Mouse (Mus musculus) megakaryocyte, embryonic 14.5 days (primary cell): ENCODE data around the gene Otud7a. TPM values are rescaled to one million over a fixed set of nuclear protein-coding genes. Genes with fewer than 3 reads are reported as not detected.
A peak's percentile ranks its signal among the peaks of the same experiment; 100 is the strongest.

ENCODE experiments used
- H3K27me3 ChIP-seq: replicated peaks from 2 replicates; pipeline ENCODE3; 2012; ENCODE audit warnings: inconsistent platforms
- H3K36me3 ChIP-seq: replicated peaks from 2 replicates; pipeline ENCODE3; 2012; ENCODE audit warnings: low read length, inconsistent platforms, mixed read lengths
- H3K4me1 ChIP-seq: 2 replicates; pipeline ENCODE4 v1.6.1; 2012; ENCODE audit warnings: inconsistent platforms
- H3K4me3 ChIP-seq: replicated peaks from 2 replicates; pipeline ENCODE3; 2012; ENCODE audit warnings: moderate library complexity, mild to moderate bottlenecking, inconsistent platforms
- H3K9me3 ChIP-seq: 2 replicates; pipeline ENCODE4 v1.6.1; 2012; ENCODE audit warnings: inconsistent platforms
- FLI1 ChIP-seq: IDR thresholded peaks from 2 replicates; pipeline ENCODE4 v1.6.1; 2012; ENCODE audit warnings: low read length, inconsistent platforms, mixed read lengths
- GATA1 ChIP-seq: IDR thresholded peaks from 3 replicates; pipeline ENCODE4 v1.6.1; 2012; ENCODE audit warnings: mixed read lengths, low read length, inconsistent platforms, borderline replicate concordance
- polyA plus RNA-seq: library from polyadenylated mRNA; stranded (reverse); fragments of >175 nt; gene quantifications from 2 replicates; pipeline ENCODE4 v1.2.3, GENCODE M21; 2012; ENCODE audit warnings: low replicate concordance; ENCODE audit not compliant: insufficient read depth

The Otud7a gene
- polyA plus RNA-seq, 1 experiment = not detected

GRCm38 (mm10) chr7:63730012-63730411, 285.5 kb downstream of the Otud7a start:
- no peak for TF ChIP-seq GATA1
- TF ChIP-seq FLI1 = no peak
- Histone ChIP-seq H3K27me3 (peaks cover 6% of the 10 kb centered on the region), H3K4me1 (no peaks in the 10 kb centered on the region), H3K9me3 (no peaks in the 10 kb centered on the region), H3K36me3 (no peaks in the 10 kb centered on the region), H3K4me3 (no peak overlapping the region)

DNA sequence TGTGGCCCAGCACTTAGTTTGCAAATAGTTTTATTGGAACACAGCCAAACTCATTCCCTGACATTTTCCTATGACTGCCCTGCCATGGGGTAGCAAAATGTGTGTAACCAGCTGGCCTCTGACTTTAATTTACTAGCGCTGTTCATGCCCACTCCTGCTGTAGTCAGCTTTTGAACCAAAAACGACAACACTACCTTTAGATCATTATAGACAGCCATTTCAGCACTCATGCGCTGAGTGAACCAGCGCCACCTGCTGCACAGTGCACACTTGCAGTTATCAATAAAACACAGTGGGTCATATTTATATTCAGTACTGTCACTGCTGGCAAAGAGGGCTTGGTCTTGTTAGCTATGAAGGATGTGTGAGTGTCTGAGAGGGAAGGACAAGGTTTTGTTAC, 293.2 kb downstream of the Otud7a start:
- TF ChIP-seq GATA1 (no peak), FLI1 (no peak)
- peaks cover 9% of the 10 kb centered on the region for H3K27me3 ChIP-seq
- no peaks in the 10 kb centered on the region for H3K4me1 ChIP-seq
- no peaks in the 10 kb centered on the region for H3K9me3 ChIP-seq
- H3K36me3 ChIP-seq = no peaks in the 10 kb centered on the region
- H3K4me3 ChIP-seq = no peak overlapping the region

GRCm38 (mm10) chr7:63738142-63738541, 293.6 kb downstream of the Otud7a start:
- no peak overlapping the region for H3K4me3 ChIP-seq
- no peaks in the 10 kb centered on the region for H3K9me3 ChIP-seq
- no peak for TF ChIP-seq FLI1
- TF ChIP-seq GATA1 = no peak
- no peaks in the 10 kb centered on the region for H3K36me3 ChIP-seq
- no peaks in the 10 kb centered on the region for H3K4me1 ChIP-seq
- H3K27me3 ChIP-seq = peaks cover 9% of the 10 kb centered on the region

GRCm38 (mm10) chr7:63743116-63743515, 298.6 kb downstream of the Otud7a start:
- no peak overlapping the region for H3K4me3 ChIP-seq
- H3K36me3 ChIP-seq = no peaks in the 10 kb centered on the region
- H3K9me3 ChIP-seq = peaks cover 12% of the 10 kb centered on the region
- TF ChIP-seq GATA1 (no peak), FLI1 (no peak)
- H3K4me1 ChIP-seq = no peaks in the 10 kb centered on the region
- peaks cover 17% of the 10 kb centered on the region for H3K27me3 ChIP-seq

DNA sequence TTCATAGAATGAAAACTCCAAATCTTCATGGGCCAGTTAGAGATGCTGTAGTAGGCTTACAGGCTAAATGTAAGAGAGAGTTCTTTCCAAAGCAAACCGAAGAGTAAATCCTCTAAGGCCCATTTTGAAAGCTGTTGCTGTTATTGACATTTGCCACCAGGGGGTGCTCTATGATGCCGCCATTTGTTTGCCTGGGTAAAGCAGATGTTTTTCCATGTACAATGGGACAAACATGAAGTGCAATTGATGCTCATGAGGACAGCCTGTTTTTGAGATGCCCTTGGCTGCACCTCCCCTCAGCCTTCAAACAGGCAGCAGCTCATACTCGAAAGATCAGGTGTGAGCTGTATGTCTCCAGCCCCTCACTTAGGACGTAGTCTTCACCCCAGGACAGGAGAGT, 307.5 kb downstream of the Otud7a start:
- Histone ChIP-seq H3K36me3 (no peaks in the 10 kb centered on the region), H3K4me3 (no peak overlapping the region), H3K9me3 (peaks cover 8% of the 10 kb centered on the region; the same call in 1 of the 2 replicates), H3K4me1 (peaks cover 35% of the 10 kb centered on the region), H3K27me3 (peaks cover 49% of the 10 kb centered on the region)
- TF ChIP-seq GATA1 (no peak), FLI1 (no peak)

- Histone ChIP-seq H3K4me1 (peaks cover 46% of the 10 kb centered on the region), H3K4me3 (peak overlapping the region; percentile 76), H3K36me3 (no peaks in the 10 kb centered on the region), H3K27me3 (peaks cover 55% of the 10 kb centered on the region), H3K9me3 (peaks cover 8% of the 10 kb centered on the region; the same call in 1 of the 2 replicates)
- TF ChIP-seq GATA1 (no peak), FLI1 (no peak)
Measured at GRCm38 (mm10) chr7:63753274-63753751, 308.8 kb downstream of the Otud7a start.

- Histone ChIP-seq H3K4me3 (peak overlapping the region; percentile 84), H3K9me3 (peaks cover 8% of the 10 kb centered on the region; the same call in 1 of the 2 replicates), H3K36me3 (no peaks in the 10 kb centered on the region), H3K4me1 (peaks cover 51% of the 10 kb centered on the region), H3K27me3 (peaks cover 70% of the 10 kb centered on the region)
- TF ChIP-seq GATA1 (no peak), FLI1 (no peak)
Measured at GRCm38 (mm10) chr7:63754573-63755475, 310.3 kb downstream of the Otud7a start.

DNA sequence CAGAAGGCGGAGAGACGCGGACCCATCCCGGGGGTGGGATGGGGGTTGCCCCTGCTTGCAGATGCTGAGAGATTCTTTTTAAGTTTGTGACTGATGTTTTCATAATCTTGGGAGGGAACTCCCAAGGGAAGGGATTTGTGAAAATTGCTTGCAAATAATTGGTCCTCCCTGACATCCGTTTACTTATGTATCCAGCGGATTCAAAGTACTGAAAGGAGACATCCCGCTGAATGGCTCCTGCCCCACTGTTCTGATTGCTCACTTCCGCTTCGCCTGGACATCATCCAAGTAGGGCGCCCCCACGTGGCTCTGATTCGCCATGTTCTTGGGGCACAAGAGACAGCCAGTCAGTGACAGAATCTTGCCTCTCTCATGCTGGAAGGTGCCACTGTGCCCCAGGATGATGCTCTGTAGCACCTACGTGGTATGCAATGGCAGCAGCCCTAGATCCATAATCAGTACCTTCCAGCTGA, 311.0 kb downstream of the Otud7a start:
- peak overlapping the region; percentile 84 for H3K4me3 ChIP-seq
- H3K36me3 ChIP-seq = no peaks in the 10 kb centered on the region
- no peak for TF ChIP-seq FLI1
- TF ChIP-seq GATA1 = no peak
- H3K4me1 ChIP-seq = peaks cover 51% of the 10 kb centered on the region
- peaks cover 8% of the 10 kb centered on the region; the same call in 1 of the 2 replicates for H3K9me3 ChIP-seq
- H3K27me3 ChIP-seq = peaks cover 74% of the 10 kb centered on the region

GRCm38 (mm10) chr7:63757136-63757677, 312.7 kb downstream of the Otud7a start:
- peaks cover 80% of the 10 kb centered on the region for H3K27me3 ChIP-seq
- no peaks in the 10 kb centered on the region for H3K36me3 ChIP-seq
- peaks cover 51% of the 10 kb centered on the region for H3K4me1 ChIP-seq
- peak overlapping the region; percentile 53 for H3K4me3 ChIP-seq
- H3K9me3 ChIP-seq = peaks cover 8% of the 10 kb centered on the region; the same call in 1 of the 2 replicates
- no peak for TF ChIP-seq FLI1
- TF ChIP-seq GATA1 = no peak
